Mouse (Mus musculus): ENCODE results near the gene Nat8f4. TPM values are rescaled to one million over a fixed set of nuclear protein-coding genes. Genes with fewer than 3 reads are reported as not detected.
A peak's percentile ranks its signal among the peaks of the same experiment; 100 is the strongest.
"Not testable (repeated sequence)": the region's sequence is repeated elsewhere in the genome, so short reads cannot be mapped to it uniquely, and the experiment has no call there.

The Nat8f4 gene
- polyA plus RNA-seq, 1 experiment from 2014 or later, result 6.1 TPM

DNA sequence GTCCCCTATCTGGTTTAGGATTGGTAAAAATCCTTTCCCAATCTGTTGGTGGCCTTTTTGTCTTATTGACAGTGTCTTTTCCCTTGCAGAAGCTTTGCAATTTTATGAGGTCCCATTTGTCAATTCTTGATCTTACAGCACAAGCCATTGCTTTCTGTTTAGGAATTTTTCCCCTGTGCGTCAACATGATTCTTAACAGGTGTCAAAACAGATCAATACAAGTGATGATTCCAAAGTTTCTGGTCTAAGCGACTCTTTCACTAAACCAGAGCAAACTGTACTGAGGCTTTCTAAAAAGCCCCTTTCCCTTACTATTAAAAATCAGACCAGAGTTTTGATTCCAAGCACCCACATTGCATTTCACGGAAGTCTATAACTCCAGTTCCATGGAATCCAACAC lies 13.7 kb upstream of the Nat8f4 start:
- not testable (repeated sequence) for H3K27me3 ChIP-seq (replicated peaks); ATAC-seq (replicated peaks); H3K9me3 ChIP-seq; H3K4me3 ChIP-seq; H3K27ac ChIP-seq; H3K9ac ChIP-seq; H3K4me2 ChIP-seq
- 95% methylated on average over 3 of the region's 3 CpGs for WGBS
- peaks cover 17% of the 10 kb centered on the region for H3K4me1 ChIP-seq
- H3K36me3 ChIP-seq (replicated peaks), result peaks cover 11% of the 10 kb centered on the region; the same call in 1 of the 2 replicates

DNA sequence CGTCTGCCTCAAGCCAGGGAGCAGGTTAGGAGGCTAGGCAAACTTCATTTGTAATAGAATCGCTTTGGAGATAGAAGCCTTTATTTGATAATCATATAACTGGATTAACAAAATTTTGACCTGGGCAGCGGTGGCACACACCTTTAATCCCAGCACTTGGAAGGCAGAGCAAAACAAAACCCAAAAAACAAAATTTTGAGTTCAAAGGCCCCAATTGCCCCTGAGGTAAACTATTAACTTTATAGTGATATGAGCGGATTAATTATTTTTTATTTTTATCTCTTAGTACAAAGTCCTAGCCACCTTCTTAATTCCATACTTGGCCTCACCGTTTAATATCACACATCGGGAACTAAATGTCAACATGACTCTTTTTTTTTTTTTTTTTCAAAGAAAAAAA lies 11.9 kb upstream of the Nat8f4 start:
- WGBS, result 81% methylated on average over 6 of the region's 6 CpGs
- H3K9ac ChIP-seq, result peak overlapping the region; percentile 76
- no peaks in the 10 kb centered on the region for H3K9me3 ChIP-seq
- no peak for ATAC-seq (replicated peaks)
- peaks cover 17% of the 10 kb centered on the region for H3K4me1 ChIP-seq
- H3K27me3 ChIP-seq (replicated peaks), result no peaks in the 10 kb centered on the region
- peak overlapping the region; percentile 63 for H3K4me2 ChIP-seq
- H3K36me3 ChIP-seq (replicated peaks), result 0 out of 2 replicates have a peak, but pooled peaks cover 3% of the 10 kb centered on the region
- H3K4me3 ChIP-seq, result peak overlapping the region; percentile 57
- peak overlapping the region; percentile 89 for H3K27ac ChIP-seq

- H3K4me2 ChIP-seq, result peak within 1 kb of the TSS; percentile 63
- peak within 1 kb of the TSS; percentile 57 for H3K4me3 ChIP-seq
- peak within 1 kb of the TSS; percentile 76 for H3K9ac ChIP-seq
- WGBS, result under 1% methylated on average over 60 of the region's 61 CpGs
- H3K9me3 ChIP-seq; H3K36me3 ChIP-seq (replicated peaks); H3K27me3 ChIP-seq (replicated peaks): not testable (repeated sequence)
- peak within 1 kb of the TSS; percentile 89 for H3K27ac ChIP-seq
- peak; percentile 95 for ATAC-seq (replicated peaks)
- peaks cover 17% of the 10 kb centered on the region for H3K4me1 ChIP-seq
Measured at GRCm38 (mm10) chr6:85915539-85916513, 11.1 kb upstream of the Nat8f4 start, which contains the start of gene Nat8f1. Gene Nat8f1 (minus strand): TSS chr6:85915687.

DNA sequence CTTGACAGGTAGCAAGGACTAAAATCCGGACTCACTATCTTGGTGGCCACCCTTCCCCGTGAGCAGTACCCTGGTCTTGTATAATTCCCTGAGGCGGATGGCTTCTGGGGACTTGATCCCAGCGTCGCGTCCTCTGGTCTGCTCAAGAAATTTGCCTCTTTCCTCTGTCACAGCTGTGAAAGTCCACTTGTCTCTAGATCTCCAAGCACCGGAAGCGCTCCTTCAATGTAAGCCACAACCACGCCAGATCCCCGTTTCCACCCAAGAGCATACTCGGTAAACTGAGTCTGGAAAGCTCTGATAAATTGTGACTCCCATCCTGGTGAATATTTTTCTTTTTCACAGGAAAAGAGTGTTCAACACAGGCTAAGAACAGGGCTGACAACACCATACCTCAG lies 10.5 kb upstream of the Nat8f4 start:
- peak; percentile 32; the same call in 1 of the 2 replicates for ATAC-seq (replicated peaks)
- WGBS, result 3% methylated on average over 11 of the region's 11 CpGs

GRCm38 (mm10) chr6:85911587-85911986 lies 6.9 kb upstream of the Nat8f4 start, which contains the start of gene Tprkb:
Gene Tprkb (plus strand): TSS chr6:85911865.
- no peaks in the 10 kb centered on the region for H3K27me3 ChIP-seq (replicated peaks)
- no peak for ATAC-seq (replicated peaks)
- no peak within 1 kb of the TSS for H3K27ac ChIP-seq
- WGBS, result 88% methylated on average over 3 of the region's 3 CpGs
- no peak within 1 kb of the TSS for H3K4me3 ChIP-seq
- no peak within 1 kb of the TSS for H3K9ac ChIP-seq
- no peaks in the 10 kb centered on the region for H3K9me3 ChIP-seq
- peaks cover 16% of the 10 kb centered on the region for H3K4me1 ChIP-seq
- H3K36me3 ChIP-seq (replicated peaks), result no peaks in the 10 kb centered on the region
- no peak within 1 kb of the TSS for H3K4me2 ChIP-seq

More for the DNA sequence above, 10.5 kb upstream of the Nat8f4 start:
- Histone ChIP-seq H3K9ac (peak overlapping the region; percentile 76), H3K4me2 (peak overlapping the region; percentile 63), H3K27me3 (replicated peaks) (no peaks in the 10 kb centered on the region), H3K36me3 (replicated peaks) (no peaks in the 10 kb centered on the region), H3K27ac (peak overlapping the region; percentile 89), H3K4me3 (peak overlapping the region; percentile 57), H3K9me3 (no peaks in the 10 kb centered on the region), H3K4me1 (peaks cover 17% of the 10 kb centered on the region)

- 97% methylated on average over 1 of the region's 1 CpGs for WGBS
- Histone ChIP-seq H3K4me3 (no peak overlapping the region), H3K4me2 (no peak overlapping the region), H3K27me3 (replicated peaks) (no peaks in the 10 kb centered on the region), H3K9me3 (no peaks in the 10 kb centered on the region), H3K4me1 (peaks cover 6% of the 10 kb centered on the region), H3K27ac (no peak overlapping the region), H3K9ac (no peak overlapping the region), H3K36me3 (replicated peaks) (no peaks in the 10 kb centered on the region)
- ATAC-seq (replicated peaks), result no peak
Measured at GRCm38 (mm10) chr6:85909704-85910103, 5.0 kb upstream of the Nat8f4 start.

- Histone ChIP-seq H3K27me3 (replicated peaks) (no peaks in the 10 kb centered on the region), H3K9ac (no peak overlapping the region), H3K4me1 (0 out of 2 replicates have a peak, but pooled peaks cover 3% of the 10 kb centered on the region), H3K4me2 (no peak overlapping the region), H3K27ac (no peak overlapping the region), H3K4me3 (no peak overlapping the region), H3K9me3 (no peaks in the 10 kb centered on the region), H3K36me3 (replicated peaks) (no peaks in the 10 kb centered on the region)
- WGBS, result 66% methylated on average over 3 of the region's 3 CpGs
- no peak for ATAC-seq (replicated peaks)
Measured at GRCm38 (mm10) chr6:85908341-85908740, 3.7 kb upstream of the Nat8f4 start.

- H3K4me3 ChIP-seq; H3K9ac ChIP-seq; H3K9me3 ChIP-seq; H3K4me2 ChIP-seq; H3K27ac ChIP-seq; H3K4me1 ChIP-seq; H3K36me3 ChIP-seq (replicated peaks); H3K27me3 ChIP-seq (replicated peaks): not testable (repeated sequence)
- WGBS, result 57% methylated on average over 2 of the region's 2 CpGs
- peak; percentile 48; the same call in 1 of the 2 replicates for ATAC-seq (replicated peaks)
Measured at GRCm38 (mm10) chr6:85906911-85907351, 2.2 kb upstream of the Nat8f4 start.

DNA sequence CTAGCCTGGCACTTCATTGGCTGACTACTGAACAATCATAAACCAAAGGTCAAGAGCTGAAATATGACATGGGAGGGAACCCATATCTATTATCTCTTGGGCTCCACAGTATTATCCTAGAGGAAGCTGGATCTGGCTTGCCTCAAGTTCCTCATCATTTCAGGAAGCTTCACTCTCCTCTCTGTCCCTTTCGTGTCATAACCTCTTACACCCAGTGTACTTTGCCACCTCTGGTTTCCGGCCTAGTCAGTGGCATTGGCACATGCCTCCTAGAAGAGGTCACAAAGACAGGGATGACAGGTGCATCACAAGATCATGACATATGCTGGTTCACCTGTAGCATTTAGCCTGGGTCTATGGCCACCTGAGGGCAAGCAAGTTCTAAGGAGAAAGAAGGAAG lies 2.4 kb downstream of the Nat8f4 start:
- WGBS, result 93% methylated on average over 2 of the region's 2 CpGs
- no peak for ATAC-seq (replicated peaks)
- Histone ChIP-seq H3K4me2 (no peak overlapping the region), H3K27me3 (replicated peaks) (no peaks in the 10 kb centered on the region), H3K9me3 (no peaks in the 10 kb centered on the region), H3K36me3 (replicated peaks) (no peaks in the 10 kb centered on the region), H3K4me3 (no peak overlapping the region), H3K9ac (no peak overlapping the region), H3K27ac (no peak overlapping the region), H3K4me1 (0 out of 2 replicates have a peak, but pooled peaks cover 3% of the 10 kb centered on the region)

DNA sequence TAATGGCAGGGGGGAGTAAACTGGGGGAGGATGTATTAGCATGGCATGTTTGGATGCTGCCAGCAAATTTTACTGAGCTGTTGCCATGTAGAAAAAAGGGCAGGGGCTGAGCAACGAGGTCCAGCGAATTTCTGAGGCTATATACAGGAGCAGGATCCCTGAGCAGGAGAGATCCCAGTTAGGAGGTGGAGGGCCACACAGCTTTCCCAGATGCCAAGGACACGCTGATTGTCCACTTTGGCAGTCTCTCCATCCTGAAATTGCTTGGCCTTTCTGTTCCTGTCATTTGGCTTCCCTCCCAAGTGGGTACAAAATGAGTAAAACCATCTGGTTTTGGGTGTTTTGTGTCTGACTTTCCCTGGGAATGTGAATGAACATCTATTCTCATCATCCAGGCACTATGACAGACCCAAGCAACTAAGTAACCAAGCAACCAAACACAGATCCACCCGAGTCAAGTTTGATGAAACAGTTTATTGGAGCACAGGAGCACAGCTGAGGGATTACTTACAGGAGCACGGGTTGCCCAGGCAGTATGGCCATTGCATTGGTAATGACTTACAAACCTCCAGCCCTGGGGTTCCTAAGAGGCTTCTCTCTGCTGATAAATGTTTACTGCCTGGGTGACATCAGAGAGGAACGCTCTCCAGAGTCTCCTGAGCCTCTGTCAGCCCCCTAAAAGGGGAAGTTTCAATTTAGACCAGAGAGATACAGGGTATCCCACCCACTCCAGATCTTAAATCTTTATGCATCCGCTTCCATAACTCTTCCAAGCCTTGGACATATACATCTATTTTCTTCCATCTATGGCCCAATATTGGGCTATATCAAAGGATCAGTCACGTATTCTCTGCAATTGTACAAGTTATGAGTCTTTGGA lies 5.8 kb downstream of the Nat8f4 start:
- ATAC-seq (replicated peaks); H3K9ac ChIP-seq; H3K27ac ChIP-seq; H3K36me3 ChIP-seq (replicated peaks); H3K27me3 ChIP-seq (replicated peaks); H3K4me1 ChIP-seq; H3K4me2 ChIP-seq; H3K4me3 ChIP-seq; H3K9me3 ChIP-seq: not testable (repeated sequence)
- WGBS, result 72% methylated on average over 7 of the region's 8 CpGs

- H3K27ac ChIP-seq; H3K4me2 ChIP-seq; H3K9ac ChIP-seq; H3K36me3 ChIP-seq (replicated peaks); ATAC-seq (replicated peaks); H3K4me1 ChIP-seq; H3K27me3 ChIP-seq (replicated peaks); H3K9me3 ChIP-seq; H3K4me3 ChIP-seq: not testable (repeated sequence)
- WGBS, result 72% methylated on average over 25 of the region's 25 CpGs
Measured at GRCm38 (mm10) chr6:85895061-85895648, 9.5 kb downstream of the Nat8f4 start.

- no peak for ATAC-seq (replicated peaks)
- H3K4me3 ChIP-seq, result no peak overlapping the region
- H3K36me3 ChIP-seq (replicated peaks), result no peaks in the 10 kb centered on the region
- H3K4me2 ChIP-seq, result no peak overlapping the region
- no peaks in the 10 kb centered on the region for H3K27me3 ChIP-seq (replicated peaks)
- no peak overlapping the region for H3K9ac ChIP-seq
- H3K9me3 ChIP-seq, result peaks cover 4% of the 10 kb centered on the region; the same call in 1 of the 2 replicates
- H3K27ac ChIP-seq, result no peak overlapping the region
- no peaks in the 10 kb centered on the region for H3K4me1 ChIP-seq
- 79% methylated on average over 2 of the region's 2 CpGs for WGBS
Measured at GRCm38 (mm10) chr6:85888961-85889360, 15.7 kb downstream of the Nat8f4 start.

All from midbrain, embryonic 15.5 days (tissue).